In the genomic region with DNA sequence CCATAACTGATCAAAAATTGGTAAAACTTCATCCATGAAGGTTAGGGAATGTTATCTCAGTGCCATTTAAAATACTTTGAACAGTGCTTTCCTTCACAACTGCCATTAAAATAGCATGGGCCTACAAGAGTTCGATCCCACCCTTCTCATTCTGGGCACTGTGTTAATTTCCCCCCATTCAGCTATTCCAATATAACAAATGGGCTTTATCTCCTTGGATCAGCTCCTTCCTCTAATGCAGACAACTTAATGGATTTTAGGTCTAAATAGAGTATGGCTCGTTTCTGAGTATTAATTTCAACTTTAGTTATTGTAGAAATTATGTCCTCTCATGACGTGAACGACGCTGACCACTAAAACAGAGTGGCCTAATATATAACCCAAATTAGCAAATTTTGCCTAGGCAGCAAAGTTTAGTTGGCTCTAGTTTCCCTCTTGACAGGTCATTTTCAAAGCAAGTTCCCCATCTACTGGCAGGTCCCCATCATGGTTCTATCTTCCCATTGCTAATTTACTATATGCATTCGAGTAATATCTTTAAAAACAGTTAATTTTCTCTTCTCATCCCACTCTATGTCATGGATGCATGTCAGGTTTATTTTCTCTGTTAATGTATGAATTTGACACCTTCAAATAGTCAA, we compare ENCODE assay signal across 8 mouse cellular contexts.
DNase-seq lines count a peak whose midpoint lies in the region; ATAC-seq lines count a peak whose summit lies in the region.

No protein-coding gene starts in this region.

- intact Hi-C loops in left cerebral cortex, postnatal 14 days (cut with DNase I) = loop anchor here (2.0 to 10.0 kb wide), 5 partner anchors 419 to 1719 kb away; no protein-coding TSS in a partner anchor
- intact Hi-C loops in left cerebral cortex, postnatal 36 days (cut with DNase I) = loop anchor here (2.0 to 10.0 kb wide), 5 partner anchors 419 to 1719 kb away; a partner anchor contains a TSS

- peak; percentile 77 for ATAC-seq in cerebellum, adult (ENCODE audit: insufficient number of reproducible peaks, low FRiP score, low TSS enrichment)

- no peak for DNase-seq in cerebellum, postnatal 4 days (ENCODE audit: low spot score in 2 of 2)
- DNase-seq in left cerebral cortex, postnatal 14 days (ENCODE audit: low spot score in 2 of 2) = peak; percentile 9 to 11
- DNase-seq in left cerebral cortex, postnatal 36 days (ENCODE audit: low spot score in 2 of 2) = no peak
- peak; percentile 67 to 68 for DNase-seq in cerebellum, adult 18-20 months
- peak; percentile 10 for DNase-seq in layer of hippocampus, adult 9-11 months
- no peak for DNase-seq in right cerebral cortex, postnatal 36 days (ENCODE audit: low spot score in 2 of 2)
- DNase-seq in thymus, postnatal 36 days = no peak

Comparison
In these comparisons a context has a peak if more than half of its experiments do, and no peak if none do; other contexts are left out.
1. DNase-seq: peak in left cerebral cortex, postnatal 14 days (2 of 2), cerebellum, adult 18-20 months (2 of 2) and layer of hippocampus, adult 9-11 months (single experiment); none in cerebellum, postnatal 4 days (0 of 2), left cerebral cortex, postnatal 36 days (0 of 2), right cerebral cortex, postnatal 36 days (0 of 2) and thymus, postnatal 36 days (0 of 2).